Mouse (Mus musculus): ENCODE data around the gene Gm31371. TPM values are rescaled to one million over a fixed set of nuclear protein-coding genes. Genes with fewer than 3 reads are reported as not detected.
"Not testable (repeated sequence)": the region's sequence is repeated elsewhere in the genome, so short reads cannot be mapped to it uniquely, and the experiment has no call there.

Gm31371 gene
- not detected in 2 replicates for polyA plus RNA-seq (2015; fragmentation: Nextera tagmentation; extraction: Ambion mirVana)

GRCm38 (mm10) chr8:19903092-19903491 lies at the start of gene Gm31371:
Gene Gm31371, plus strand, starts transcription at chr8:19903392.
- not testable (repeated sequence) for ATAC-seq; H3K4me2 ChIP-seq (ENCODE audit: low read depth, low read length); H3K4me1 ChIP-seq (ENCODE audit: insufficient read depth); DNase-seq; H3K9ac ChIP-seq (replicated peaks); H3K27ac ChIP-seq (ENCODE audit: low read depth); H3K27me3 ChIP-seq (ENCODE audit: insufficient read depth, low read length); H3K9me3 ChIP-seq (ENCODE audit: low read length); H3K36me3 ChIP-seq (replicated peaks; ENCODE audit: insufficient read depth, low read length); H3K4me3 ChIP-seq (ENCODE audit: low read depth, low read length)
- WGBS (ENCODE audit: insufficient replicate concordance) = 80% methylated on average over 2 of the region's 4 CpGs

GRCm38 (mm10) chr8:19906425-19907055 lies 3.3 kb downstream of the Gm31371 start:
- not testable (repeated sequence) for H3K27ac ChIP-seq (ENCODE audit: low read depth); H3K4me1 ChIP-seq (ENCODE audit: insufficient read depth); DNase-seq; H3K9ac ChIP-seq (replicated peaks); H3K4me3 ChIP-seq (ENCODE audit: low read depth, low read length); H3K27me3 ChIP-seq (ENCODE audit: insufficient read depth, low read length); H3K9me3 ChIP-seq (ENCODE audit: low read length); H3K4me2 ChIP-seq (ENCODE audit: low read depth, low read length); ATAC-seq; H3K36me3 ChIP-seq (replicated peaks; ENCODE audit: insufficient read depth, low read length)
- 78% methylated on average over 7 of the region's 8 CpGs for WGBS (ENCODE audit: insufficient replicate concordance)

GRCm38 (mm10) chr8:19908841-19909321 lies 5.7 kb downstream of the Gm31371 start:
- H3K4me3 ChIP-seq (ENCODE audit: low read depth, low read length); H3K27me3 ChIP-seq (ENCODE audit: insufficient read depth, low read length); DNase-seq; H3K36me3 ChIP-seq (replicated peaks; ENCODE audit: insufficient read depth, low read length); ATAC-seq; H3K4me1 ChIP-seq (ENCODE audit: insufficient read depth); H3K27ac ChIP-seq (ENCODE audit: low read depth); H3K4me2 ChIP-seq (ENCODE audit: low read depth, low read length); H3K9ac ChIP-seq (replicated peaks); H3K9me3 ChIP-seq (ENCODE audit: low read length): not testable (repeated sequence)
- 68% methylated on average over 4 of the region's 6 CpGs for WGBS (ENCODE audit: insufficient replicate concordance)

DNA sequence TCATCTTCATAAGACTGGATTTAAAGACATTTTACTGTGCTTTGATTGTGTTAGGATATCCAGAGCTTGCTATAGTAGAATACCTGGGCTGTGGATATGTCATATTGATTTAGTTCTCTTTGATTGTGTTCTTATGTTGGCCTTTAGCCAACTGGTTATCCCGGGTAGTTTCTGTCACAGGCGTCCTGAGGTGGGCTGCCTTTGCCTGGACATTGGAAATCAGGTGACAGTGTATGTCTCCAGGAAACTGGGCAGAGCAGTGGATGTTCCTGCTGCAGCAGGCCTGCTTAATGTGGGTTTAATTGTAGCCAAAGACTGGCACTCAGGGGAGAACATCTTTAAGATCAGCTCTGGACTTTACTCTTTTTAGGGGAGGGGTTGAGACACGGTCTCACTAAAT lies 15.9 kb downstream of the Gm31371 start:
- H3K9me3 ChIP-seq (ENCODE audit: low read length); DNase-seq; H3K4me3 ChIP-seq (ENCODE audit: low read depth, low read length); H3K36me3 ChIP-seq (replicated peaks; ENCODE audit: insufficient read depth, low read length); ATAC-seq; H3K27ac ChIP-seq (ENCODE audit: low read depth); H3K9ac ChIP-seq (replicated peaks); H3K4me1 ChIP-seq (ENCODE audit: insufficient read depth); H3K27me3 ChIP-seq (ENCODE audit: insufficient read depth, low read length); H3K4me2 ChIP-seq (ENCODE audit: low read depth, low read length): not testable (repeated sequence)
- WGBS (ENCODE audit: insufficient replicate concordance) = 73% methylated on average over 2 of the region's 3 CpGs

DNA sequence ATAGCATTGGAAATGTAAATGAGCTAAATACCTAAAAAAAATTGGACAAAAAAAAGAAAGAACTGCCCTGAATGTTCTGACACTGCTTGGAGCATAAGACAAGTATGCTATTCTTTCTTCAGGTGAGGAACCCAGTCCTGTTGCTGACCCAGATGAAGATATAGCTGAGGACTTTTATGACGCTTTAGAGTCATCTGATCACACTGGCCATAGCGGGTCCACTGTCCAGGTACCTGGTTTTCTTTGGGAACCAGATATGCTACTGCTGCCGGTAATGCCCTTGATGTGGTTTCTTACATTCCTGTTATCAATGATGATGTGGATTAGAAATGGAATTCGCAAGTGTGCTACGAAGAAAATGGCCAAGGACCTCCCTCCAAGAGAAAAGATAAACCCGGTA lies 31.1 kb downstream of the Gm31371 start:
- not testable (repeated sequence) for H3K9ac ChIP-seq (replicated peaks); H3K27ac ChIP-seq (ENCODE audit: low read depth); H3K36me3 ChIP-seq (replicated peaks; ENCODE audit: insufficient read depth, low read length); ATAC-seq; H3K4me2 ChIP-seq (ENCODE audit: low read depth, low read length); H3K9me3 ChIP-seq (ENCODE audit: low read length); H3K4me1 ChIP-seq (ENCODE audit: insufficient read depth); DNase-seq; H3K4me3 ChIP-seq (ENCODE audit: low read depth, low read length); H3K27me3 ChIP-seq (ENCODE audit: insufficient read depth, low read length)
- WGBS (ENCODE audit: insufficient replicate concordance) = no CpG with 5 or more reads among the region's 6 CpGs

DNA sequence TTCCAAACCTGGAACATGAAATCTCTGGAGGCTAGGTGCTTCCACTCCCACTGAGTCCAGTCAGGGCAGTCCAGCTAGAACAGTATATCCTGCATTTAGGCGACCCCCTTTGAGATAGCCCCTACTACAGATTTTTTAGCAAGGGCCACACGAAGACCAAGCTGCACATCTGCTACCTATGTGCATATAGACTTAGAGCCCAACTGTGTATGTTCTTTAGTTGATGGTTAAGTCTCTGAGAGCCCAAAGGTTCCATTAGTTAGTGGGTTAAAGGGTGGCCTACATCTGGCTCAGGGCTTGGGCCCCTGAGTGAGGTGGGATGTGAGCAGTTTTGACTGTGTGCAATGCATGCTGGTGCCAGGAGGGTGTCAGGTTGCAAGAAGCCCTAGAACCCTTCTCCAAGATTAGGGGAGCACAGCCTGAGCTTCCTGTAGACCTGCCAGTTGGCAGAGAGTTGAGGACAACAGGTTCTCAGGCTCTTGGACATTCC lies 32.4 kb downstream of the Gm31371 start:
- not testable (repeated sequence) for ATAC-seq; H3K27ac ChIP-seq (ENCODE audit: low read depth); H3K4me1 ChIP-seq (ENCODE audit: insufficient read depth); H3K36me3 ChIP-seq (replicated peaks; ENCODE audit: insufficient read depth, low read length); H3K4me3 ChIP-seq (ENCODE audit: low read depth, low read length); H3K27me3 ChIP-seq (ENCODE audit: insufficient read depth, low read length); H3K9ac ChIP-seq (replicated peaks); DNase-seq; H3K4me2 ChIP-seq (ENCODE audit: low read depth, low read length); H3K9me3 ChIP-seq (ENCODE audit: low read length)
- WGBS (ENCODE audit: insufficient replicate concordance) = 47% methylated on average over 1 of the region's 2 CpGs

DNA sequence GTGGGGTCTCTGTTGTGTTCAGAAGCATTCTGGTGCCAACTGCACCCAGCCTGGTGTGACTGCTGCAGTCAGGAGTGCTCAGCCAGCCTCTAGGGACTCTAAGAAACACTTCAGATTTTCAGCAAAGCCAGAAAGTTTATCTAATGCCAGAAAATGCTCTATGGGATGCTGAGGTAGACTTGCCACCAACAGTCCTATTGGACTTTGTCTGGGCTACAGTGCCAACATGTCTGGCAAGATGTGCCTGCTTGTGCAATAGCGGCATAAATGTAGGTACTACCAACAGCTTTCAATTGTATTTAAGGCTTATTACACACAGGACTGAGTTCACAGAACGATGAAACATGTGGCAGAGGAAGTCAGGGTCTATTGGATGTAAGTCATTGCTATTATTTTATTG lies 57.7 kb downstream of the Gm31371 start:
- 53% methylated on average over 2 of the region's 2 CpGs for WGBS (ENCODE audit: insufficient replicate concordance)
- Histone ChIP-seq H3K27me3 (ENCODE audit: insufficient read depth, low read length) (no peaks in the 10 kb centered on the region), H3K9ac (replicated peaks) (no peak overlapping the region), H3K4me3 (ENCODE audit: low read depth, low read length) (no peak overlapping the region), H3K4me1 (ENCODE audit: insufficient read depth) (no peaks in the 10 kb centered on the region), H3K4me2 (ENCODE audit: low read depth, low read length) (no peak overlapping the region), H3K36me3 (replicated peaks; ENCODE audit: insufficient read depth, low read length) (no peaks in the 10 kb centered on the region), H3K9me3 (ENCODE audit: low read length) (no peaks in the 10 kb centered on the region), H3K27ac (ENCODE audit: low read depth) (no peak overlapping the region)
- TF ChIP-seq CTCF (IDR thresholded peaks at IDR 0.05; ENCODE audit: low read depth) = no peak
- no peak for TF ChIP-seq EP300 (IDR thresholded peaks at IDR 0.05; ENCODE audit: low read depth)
- ATAC-seq (no peak), DNase-seq (no peak)

DNA sequence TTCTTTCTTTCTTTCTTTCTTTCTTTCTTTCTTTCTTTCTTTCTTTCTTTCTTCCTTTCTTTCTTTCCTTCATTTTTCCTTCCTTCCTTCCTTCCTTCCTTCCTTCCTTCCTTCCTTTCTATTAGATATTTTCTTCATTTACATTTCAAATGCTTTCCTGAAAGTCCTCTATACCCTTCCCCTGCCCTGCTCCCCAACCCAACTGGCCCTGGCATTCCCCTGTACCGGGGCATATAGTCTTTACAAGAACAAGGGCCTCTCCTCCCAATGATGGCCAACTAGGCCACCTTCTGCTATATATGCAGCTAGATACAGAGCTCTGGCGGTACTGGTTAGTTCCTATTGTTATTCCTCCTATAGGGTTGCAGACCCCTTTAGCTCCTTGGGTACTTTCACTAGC lies 60.6 kb downstream of the Gm31371 start:
- H3K4me2 ChIP-seq (ENCODE audit: low read depth, low read length); H3K9me3 ChIP-seq (ENCODE audit: low read length); H3K9ac ChIP-seq (replicated peaks); DNase-seq; H3K4me3 ChIP-seq (ENCODE audit: low read depth, low read length); H3K36me3 ChIP-seq (replicated peaks; ENCODE audit: insufficient read depth, low read length); H3K4me1 ChIP-seq (ENCODE audit: insufficient read depth); H3K27me3 ChIP-seq (ENCODE audit: insufficient read depth, low read length); H3K27ac ChIP-seq (ENCODE audit: low read depth); ATAC-seq: not testable (repeated sequence)
- 67% methylated on average over 2 of the region's 2 CpGs for WGBS (ENCODE audit: insufficient replicate concordance)

- H3K9me3 ChIP-seq (ENCODE audit: low read length); H3K27me3 ChIP-seq (ENCODE audit: insufficient read depth, low read length); H3K36me3 ChIP-seq (replicated peaks; ENCODE audit: insufficient read depth, low read length); ATAC-seq; H3K4me1 ChIP-seq (ENCODE audit: insufficient read depth); H3K4me3 ChIP-seq (ENCODE audit: low read depth, low read length); H3K9ac ChIP-seq (replicated peaks); DNase-seq; H3K4me2 ChIP-seq (ENCODE audit: low read depth, low read length); H3K27ac ChIP-seq (ENCODE audit: low read depth): not testable (repeated sequence)
- WGBS (ENCODE audit: insufficient replicate concordance) = 42% methylated on average over 2 of the region's 2 CpGs
Observed at GRCm38 (mm10) chr8:19968151-19968550, 65.0 kb downstream of the Gm31371 start.

DNA sequence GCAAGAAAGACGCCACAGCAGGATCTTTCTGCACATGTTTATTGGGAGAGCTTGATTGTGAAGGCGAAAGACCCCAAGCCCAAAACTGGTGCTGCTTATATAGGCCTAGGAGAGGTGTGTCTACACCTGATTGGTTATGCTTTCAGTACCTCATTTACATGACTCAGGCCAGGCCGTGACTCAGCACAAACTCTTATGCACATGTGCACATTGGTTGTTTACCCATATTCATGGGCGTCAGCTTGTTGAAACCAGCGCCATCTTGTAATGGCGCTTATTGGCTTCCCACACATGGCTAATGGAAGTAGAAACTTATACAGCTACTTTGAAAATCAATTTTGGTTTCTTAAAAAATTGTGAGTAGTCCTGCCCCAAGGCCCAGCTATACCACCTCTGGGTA lies 72.0 kb downstream of the Gm31371 start:
- WGBS (ENCODE audit: insufficient replicate concordance) = 82% methylated on average over 6 of the region's 6 CpGs
- not testable (repeated sequence) for H3K27me3 ChIP-seq (ENCODE audit: insufficient read depth, low read length); ATAC-seq; DNase-seq; H3K9me3 ChIP-seq (ENCODE audit: low read length); H3K27ac ChIP-seq (ENCODE audit: low read depth); H3K36me3 ChIP-seq (replicated peaks; ENCODE audit: insufficient read depth, low read length); H3K4me1 ChIP-seq (ENCODE audit: insufficient read depth); H3K4me3 ChIP-seq (ENCODE audit: low read depth, low read length); H3K4me2 ChIP-seq (ENCODE audit: low read depth, low read length); H3K9ac ChIP-seq (replicated peaks)

Measured in liver, postnatal 0 days (tissue).